Mouse (Mus musculus): ENCODE results near the gene Zap70.

Zap70 gene

DNA sequence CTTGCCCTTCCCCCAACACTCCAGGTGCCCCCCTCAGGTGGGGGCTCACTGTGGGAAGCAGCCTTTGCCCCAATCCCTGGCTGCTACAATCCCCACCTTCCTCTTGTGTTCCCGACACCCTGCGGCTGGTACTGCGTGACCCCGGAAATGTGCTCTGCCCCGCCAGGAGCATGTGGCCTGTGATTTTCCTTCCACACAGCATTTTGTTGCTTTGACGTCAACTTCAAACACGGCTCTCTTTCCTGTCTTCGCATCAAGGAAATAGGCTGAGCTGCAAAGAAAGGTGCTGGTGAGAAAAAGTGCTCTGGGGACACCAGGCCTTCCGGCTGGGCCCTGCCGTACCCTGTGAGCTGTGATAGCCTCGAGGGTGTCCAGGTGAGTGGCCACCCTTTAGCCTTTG, at the start of gene Zap70:
Gene Zap70, plus strand, starts transcription at position 231 of the 400 bp plus-strand sequence.
- DNase-seq (ENCODE audit: inconsistent ontology term), result no peak

DNA sequence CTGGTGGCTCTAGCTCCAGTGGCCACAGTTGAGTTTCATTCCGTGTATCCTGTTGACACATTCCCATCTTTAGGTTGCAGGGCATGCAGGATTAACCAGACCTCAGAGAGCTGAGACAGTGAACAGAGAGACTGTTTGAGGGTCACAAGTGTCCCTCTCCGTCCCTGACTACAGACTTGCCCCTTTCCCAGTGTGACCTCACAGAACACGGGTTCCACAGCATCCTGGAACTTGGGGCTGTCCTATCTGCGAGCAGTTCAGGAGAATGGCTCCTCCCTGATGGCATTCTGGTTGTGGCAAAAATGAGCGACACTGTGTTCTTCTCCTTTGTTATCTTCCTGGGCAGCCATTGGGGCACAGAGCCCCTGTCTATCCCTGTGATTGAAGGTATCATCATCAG, 47.3 kb upstream of the Zap70 start, which contains the start of gene Actr1b:
Gene Actr1b, minus strand, starts transcription at position 112 of the 400 bp plus-strand sequence.
- DNase-seq (ENCODE audit: inconsistent ontology term), result no peak

DNA sequence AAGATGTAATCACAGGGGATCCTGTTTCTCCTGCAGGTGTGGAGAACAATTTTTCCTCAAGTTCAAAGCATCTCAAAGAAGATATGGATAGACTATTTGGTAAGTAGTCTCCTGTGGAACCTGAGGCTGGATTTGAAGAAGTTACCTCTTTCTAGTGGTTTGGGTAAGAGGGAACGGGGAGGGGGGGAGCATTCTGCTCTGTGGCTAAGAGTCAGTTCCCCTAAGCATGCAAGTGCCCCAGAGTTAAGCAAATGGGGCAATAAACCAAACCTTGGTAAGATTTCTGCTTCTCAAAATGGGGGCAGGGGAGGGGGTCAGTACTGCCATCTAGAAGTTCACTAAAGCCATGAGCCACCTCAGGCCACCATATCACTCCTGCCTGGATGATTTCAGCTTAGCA, 42.8 kb upstream of the Zap70 start:
- no peak for DNase-seq (ENCODE audit: inconsistent ontology term)

DNA sequence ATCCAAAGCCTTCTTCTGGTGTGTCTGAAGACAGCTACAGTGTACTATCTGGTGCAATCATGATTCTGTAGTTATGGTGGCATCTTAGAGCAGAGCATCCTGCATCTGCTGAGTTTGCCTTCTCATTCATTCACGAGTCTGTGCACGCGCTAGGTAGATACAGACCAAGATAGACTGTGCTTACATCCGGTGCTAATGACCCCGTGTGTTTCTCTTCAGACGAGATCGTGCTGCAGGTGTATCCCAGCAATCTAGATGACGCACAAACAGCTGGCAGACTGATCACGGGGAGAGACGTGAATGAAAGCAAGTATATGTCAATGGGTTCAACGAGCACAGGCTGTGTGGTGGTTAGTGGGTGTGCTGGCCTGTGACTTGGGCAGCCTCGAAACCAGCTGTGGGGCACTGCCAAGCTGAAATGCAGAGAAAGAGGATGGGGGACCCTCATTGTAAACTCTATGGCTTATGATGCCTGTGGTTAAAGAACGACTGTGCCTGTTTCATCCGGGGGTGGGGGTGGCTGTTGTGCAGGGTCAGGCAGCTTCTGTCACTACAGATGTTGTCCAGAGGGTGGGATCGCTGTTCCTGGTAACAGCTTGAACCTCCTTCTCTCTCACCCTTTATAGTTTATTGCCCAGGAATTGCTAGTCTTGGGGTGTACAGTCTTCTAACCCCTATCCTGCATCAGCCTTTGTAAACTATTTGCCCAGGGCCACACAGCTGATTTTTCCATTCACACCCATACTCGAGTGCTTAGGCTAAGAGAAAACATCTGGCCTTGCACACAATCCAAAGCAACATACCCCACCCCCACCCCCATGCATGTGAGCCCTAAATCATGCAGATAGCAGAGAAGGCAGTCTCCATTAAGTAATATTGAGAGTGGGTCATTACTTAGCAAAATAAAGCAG, 38.2 kb upstream of the Zap70 start:
- DNase-seq (ENCODE audit: inconsistent ontology term), result no peak

DNA sequence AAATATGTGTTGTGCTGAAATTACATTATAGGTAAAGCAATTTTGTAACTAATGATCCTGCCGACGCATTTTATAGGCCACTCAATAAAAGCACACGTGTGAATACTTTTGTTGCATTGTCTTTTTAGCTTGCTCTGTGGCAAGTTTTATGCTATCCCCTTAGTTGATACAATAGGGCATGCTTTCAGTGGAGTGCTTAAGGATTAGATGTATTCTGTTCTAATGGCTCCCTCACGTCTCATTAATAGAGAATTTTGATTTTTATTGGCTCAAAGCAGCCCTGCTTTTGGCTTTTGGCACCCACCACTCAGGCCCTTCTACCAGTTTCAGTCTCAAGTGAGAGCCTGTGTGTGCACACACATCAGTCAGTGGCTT, 37.6 kb upstream of the Zap70 start:
- DNase-seq (ENCODE audit: inconsistent ontology term), result no peak

DNA sequence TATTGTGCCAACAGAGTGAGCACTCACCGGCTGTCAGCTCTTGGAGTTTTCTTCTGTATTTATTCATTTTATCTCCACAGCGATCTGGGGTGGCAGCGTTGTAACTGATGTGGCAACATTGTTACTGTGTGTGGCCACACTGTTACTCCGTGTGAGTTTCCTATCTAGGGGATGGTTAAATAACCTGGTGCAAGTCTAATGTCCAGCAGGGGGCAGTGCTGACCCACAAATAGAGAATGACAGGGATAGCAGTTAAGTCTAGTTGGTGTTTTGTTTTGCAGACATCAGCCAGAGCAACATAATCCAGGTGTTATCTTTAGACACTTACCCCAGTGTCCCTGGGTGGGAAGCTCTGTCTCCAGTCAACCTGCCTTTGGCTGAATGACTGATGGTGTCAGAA, 24.3 kb upstream of the Zap70 start:
- DNase-seq (ENCODE audit: inconsistent ontology term), result peak; percentile 63

DNA sequence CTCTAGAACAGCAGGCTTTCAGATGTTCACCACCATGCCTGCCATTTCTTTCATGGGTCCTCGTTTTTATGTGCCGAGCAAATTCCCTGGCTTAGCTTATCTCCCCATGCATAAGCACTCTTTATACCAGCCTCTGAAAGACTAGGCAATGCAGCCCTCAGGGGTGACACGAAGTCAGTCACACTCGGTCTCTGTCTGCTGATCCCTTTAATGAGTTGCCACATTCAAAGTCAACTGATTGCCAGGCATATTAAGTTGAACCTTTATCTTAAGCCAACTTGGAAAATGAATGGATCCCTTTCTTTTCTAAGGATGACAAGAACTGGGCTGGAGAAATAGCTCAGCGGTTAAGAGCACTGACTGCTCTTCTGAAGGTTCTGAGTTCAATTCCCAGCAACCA, 22.4 kb upstream of the Zap70 start:
- DNase-seq (ENCODE audit: inconsistent ontology term), result no peak

DNA sequence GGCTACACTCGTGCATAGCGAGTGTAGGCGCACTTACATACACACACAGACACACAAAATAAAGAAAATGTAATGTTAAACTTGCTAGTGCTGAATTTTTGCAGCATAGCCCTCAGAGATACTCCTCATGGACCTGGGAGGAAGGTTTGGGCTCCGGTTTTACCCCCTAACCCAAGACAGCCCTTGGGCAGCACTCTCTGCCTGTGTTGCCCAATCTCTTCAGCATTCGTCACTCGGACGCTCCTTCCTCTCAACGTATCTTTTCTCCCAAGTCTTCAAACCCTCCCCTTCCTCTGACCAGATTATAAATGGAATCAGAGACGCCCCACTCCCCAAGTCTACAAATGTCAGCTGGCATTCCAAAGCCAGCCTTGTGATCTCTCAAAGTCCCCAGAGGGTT, 18.6 kb upstream of the Zap70 start:
- no peak for DNase-seq (ENCODE audit: inconsistent ontology term)

DNA sequence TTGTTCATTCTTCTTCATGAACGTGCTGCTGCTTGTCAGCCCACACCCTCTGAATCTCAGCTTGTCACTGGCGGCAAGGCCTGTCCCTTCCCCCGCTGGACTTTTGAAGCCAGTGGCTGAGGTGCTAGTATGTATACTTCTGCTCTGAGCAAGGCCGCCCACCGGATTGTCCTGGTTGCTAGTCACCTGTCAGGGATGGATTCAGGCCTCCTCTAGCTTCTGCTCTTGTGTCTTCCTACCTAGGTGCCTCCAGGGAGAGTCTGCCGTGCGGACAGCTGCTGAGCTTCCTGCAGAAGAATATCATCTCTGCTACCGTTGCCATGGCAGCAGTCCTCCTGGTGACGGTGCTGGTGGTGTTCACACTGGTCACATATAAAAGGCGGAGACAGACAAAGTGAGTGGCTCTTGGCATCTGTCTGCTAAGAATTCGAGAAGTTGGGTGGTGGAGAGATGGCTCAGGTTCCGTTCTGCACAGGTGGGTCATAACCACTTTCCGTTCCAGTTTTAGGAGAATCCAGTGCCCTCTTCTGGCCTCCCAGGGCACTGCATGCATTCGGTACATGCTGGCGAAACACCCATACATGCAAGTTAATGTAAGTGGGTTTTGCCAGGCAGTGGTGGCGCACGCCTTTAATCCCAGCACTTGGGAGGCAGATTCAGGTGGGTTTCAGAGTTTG, 17.2 kb upstream of the Zap70 start:
- DNase-seq (ENCODE audit: inconsistent ontology term), result peak; percentile 39

DNA sequence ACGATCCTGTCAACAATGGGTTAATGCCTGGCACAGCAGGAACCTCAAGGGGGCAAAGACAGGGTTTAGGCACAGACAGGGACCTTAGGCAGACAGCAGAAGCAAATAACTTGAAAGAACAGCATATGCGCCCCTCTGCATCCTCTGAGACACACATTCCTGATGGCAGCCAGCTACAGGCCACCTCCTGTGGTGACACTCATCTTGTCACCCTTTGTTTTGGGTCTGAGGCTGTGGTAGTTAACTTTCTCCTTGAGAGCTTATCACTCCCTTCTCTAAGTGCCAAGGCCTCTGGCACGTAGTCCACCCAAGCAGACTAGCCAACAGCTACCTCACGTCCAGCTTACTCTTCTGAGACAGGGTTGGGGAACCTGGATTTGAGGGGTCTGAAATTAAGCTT, 15.9 kb upstream of the Zap70 start:
- no peak for DNase-seq (ENCODE audit: inconsistent ontology term)

DNA sequence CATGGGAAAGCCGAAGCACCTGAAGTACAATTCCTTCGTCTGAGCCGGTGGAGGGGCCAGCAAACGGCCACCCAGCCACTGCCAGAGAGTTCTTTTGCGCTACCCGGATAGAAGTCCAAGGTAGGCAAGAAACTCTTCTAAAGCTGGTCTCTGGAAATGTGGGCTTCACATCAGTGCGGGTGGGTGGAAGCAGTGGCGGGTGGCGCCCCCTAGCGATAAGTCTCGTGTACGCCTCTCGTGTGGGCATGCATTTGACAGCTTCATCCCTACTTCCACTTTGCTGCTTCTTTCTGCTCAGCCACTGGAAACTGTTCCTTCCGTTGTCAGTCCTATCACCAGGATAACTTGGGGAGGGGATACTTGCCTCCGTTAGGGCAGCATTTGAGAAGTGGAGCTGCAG, 15.1 kb upstream of the Zap70 start:
- no peak for DNase-seq (ENCODE audit: inconsistent ontology term)

DNA sequence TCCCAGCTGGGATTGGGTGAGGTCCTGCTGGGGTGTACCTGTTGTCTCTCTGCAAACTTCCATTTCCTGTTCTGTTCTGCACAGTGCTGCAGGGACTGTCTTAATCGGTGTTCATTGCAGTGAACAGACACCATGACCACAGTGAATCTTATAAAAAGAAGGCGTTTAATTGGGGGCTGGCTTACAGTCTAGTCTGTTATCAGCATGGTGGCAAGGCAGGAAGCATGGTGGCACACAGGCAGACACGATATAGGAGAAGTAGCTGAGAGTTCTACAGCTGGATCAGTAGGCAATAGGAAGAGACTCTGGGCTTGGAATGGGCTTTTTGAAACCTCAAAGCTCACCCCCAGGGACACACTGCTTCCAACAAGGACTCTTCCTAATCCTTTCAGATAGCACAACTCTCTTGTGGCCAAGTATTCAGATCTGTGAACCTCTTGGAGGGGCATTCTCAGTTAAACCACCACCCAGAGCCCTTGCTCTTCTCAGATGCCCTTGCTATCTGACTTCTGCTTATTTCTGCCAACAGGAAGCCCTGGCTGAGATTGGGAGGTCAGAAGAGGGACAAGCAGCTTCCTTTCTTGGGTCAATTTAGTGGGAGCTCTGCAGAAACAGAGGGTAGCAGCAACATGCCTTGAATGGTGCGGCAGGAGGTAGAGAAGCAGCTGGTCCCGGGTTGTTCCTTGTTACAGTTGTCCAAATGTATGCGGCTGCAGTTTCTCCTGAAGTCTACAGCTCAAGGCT, 7.5 kb upstream of the Zap70 start:
- DNase-seq (ENCODE audit: inconsistent ontology term), result no peak

DNA sequence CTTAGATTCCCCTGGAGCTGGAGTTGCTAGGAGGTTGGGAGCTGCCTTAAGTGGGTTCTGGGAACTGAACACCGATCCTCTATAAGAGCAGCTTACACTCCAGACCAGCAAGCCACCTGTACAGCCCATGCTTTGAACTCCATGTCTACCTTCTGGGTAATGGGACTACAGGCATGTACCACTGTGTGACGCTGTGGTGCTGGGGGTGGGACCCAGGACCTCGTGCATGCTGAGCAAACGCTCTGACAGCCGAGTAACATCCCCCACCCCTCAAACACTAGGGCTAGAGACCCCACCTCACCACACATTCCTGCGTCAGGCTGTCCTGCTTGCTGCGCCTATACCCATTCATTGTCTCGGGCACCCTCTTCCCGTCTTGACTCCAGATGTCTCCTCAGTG, 3.0 kb upstream of the Zap70 start:
- DNase-seq (ENCODE audit: inconsistent ontology term), result no peak

DNA sequence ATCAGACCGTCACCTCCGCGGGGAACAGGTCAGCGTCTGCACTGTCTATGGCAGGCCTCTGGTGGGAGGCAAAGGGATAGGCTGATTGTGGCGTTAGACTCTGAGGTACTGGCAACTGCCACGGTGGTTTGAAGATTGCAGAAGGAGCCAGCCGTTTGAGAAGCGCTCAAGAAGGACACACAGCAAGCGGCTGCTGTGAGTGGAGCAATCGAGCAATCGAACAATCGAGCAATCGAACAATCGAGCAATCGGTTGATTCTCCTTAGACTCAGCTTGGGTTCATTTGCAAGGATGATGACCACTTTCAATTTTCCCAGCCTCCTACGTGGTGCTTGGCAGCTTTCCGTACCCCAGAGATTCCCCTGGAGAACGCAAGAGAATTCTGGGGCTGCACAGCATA, 2.5 kb upstream of the Zap70 start:
- DNase-seq (ENCODE audit: inconsistent ontology term), result no peak

DNA sequence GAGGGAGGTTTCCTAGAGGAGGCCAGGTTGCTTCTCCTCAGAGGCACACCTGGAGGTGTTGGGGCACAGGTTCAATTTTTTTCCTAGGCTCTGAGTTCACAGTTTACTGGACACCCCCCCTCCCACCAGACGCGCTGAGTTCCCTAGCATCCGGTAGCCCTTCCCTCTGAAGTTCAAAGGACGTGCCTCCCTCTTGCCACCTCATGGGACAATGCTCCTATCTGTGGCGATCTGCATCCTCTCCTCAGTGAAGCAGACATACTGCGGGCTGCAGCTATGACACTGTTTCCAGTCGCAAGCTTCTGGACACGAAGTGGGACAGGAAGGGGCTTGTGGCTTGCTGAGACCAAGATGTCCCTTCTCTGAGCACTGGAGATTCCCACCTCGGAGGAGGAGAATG, 1.2 kb upstream of the Zap70 start:
- no peak for DNase-seq (ENCODE audit: inconsistent ontology term)

DNA sequence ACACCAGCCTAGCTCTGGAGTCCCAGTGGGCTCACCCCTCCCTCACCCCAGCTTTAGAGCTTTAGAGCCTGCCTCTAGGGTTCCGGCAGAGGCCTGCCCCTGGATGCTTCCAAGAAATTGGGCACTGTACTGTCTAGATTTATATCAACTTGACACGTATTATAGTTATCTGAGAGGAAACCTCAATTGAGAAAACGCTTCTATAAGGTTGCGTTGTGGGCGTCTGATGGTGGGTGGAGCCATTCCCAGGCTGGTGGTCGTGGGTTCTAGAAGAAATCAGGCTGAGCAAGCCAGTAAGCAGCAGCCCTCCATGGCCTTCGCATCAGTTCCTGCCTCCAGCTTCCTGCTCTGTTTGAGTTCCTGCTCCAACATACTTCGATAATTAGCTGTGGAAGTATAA, 537 bp upstream of the Zap70 start:
- no peak for DNase-seq (ENCODE audit: inconsistent ontology term)

DNA sequence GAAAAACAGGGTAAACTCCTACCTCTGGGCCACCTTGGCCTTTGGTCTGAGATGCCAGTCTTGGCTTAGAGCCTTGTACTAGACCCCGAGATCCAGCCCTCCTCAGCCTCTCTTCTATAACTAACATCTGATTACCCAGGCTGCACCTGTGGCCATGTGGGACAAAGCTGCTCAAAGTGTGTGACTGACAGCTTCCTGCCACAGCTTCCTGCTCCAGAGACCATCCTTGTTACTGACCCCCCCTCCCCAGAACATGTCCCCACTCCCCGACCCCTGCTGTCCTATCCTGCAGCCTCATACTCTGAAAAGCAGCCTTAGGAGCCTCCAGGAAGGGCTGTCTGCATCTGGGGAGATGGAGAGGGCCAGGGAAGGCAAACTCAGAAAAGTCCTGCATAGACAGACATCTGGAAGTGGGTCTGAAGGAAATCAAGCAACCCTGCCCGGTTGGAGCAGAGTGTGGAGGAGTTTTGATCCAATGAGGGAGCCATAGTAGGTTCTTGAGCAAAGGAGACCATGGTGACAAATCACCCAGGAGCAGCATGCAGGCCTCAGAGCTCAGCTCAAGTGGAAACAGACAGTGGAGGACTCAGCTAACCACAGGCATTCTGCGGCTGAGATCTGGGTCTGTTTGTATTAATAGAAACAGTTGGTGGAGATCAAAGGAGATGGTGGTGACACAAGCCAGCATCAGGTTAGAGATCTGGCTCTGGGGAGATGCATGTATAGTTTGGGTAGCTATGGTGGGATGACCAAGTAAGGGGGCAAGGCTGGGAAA, 5.0 kb downstream of the Zap70 start:
- peak; percentile 89 for DNase-seq (ENCODE audit: inconsistent ontology term)

DNA sequence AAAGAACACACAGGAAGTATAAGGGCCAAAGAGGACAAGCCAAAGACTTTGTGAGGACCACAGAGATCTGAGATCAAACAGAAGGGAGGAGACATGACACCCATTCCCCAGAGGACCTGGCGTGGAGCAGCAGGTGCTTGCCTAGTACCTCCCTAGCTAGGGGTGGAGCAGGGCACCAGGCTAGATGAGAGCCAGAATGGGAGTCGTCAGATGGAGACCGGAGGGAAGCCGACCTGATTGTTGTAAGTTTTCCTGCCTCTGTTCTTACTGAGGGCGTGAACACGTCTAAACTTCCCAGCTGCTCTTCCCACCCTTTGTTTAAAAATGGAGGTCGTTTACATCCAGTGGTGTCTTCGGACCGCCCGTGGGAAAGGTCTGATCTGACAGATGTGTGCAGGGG, 5.7 kb downstream of the Zap70 start:
- no peak for DNase-seq (ENCODE audit: inconsistent ontology term)

DNA sequence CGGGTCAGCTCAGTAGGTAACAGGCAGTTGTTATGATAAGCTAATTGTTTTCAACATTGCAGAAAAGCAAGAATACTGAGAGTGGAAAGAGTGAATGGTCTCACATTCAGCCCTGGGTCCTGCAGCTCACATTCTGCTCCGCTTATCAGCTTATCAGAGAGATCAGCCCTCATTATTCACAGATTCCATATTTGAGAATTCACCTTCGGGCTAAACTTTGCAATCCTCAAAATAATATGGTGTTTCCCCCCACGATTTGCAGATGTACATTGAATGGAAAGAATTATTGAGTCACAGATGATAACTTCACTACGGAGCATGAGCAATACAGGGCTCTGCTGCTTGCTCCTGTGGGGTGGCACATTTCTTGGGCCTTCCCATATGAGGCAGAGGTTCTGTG, 7.2 kb downstream of the Zap70 start:
- DNase-seq (ENCODE audit: inconsistent ontology term), result no peak

DNA sequence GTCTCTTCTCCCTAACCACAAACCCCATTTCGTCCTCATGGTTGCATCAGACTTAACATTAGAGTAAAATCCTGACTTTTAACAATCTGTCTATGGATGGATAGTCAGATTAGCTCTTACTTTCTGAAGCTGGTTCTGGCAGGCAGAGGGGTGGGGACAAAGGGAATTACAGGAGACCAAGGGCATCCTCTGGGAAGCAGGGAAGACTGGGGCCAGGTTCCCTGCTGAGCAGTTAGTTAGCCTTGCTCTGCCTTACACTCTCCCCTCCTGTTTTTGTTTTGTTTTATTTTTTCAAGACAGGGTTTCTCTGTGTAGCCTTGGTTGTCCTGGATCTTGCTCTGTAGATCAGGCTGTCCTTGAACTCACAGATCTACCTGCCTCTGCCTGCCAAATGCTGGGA, 8.4 kb downstream of the Zap70 start:
- DNase-seq (ENCODE audit: inconsistent ontology term), result no peak

DNA sequence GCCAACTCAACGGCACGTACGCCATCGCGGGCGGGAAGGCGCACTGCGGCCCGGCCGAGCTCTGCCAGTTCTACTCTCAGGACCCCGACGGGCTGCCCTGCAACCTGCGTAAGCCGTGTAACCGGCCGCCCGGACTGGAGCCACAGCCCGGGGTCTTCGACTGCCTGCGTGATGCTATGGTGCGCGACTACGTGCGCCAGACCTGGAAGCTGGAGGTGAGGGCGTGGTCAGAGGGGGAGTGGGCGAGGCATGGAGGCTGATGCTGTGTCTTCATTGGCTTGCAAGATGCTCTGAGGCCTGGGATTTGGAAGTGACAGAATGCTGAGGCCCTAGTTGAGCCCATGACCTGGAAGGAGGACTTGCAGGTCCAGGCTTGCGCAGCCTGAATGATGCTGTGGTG, 9.4 kb downstream of the Zap70 start:
- no peak for DNase-seq (ENCODE audit: inconsistent ontology term)
